Mouse (Mus musculus): ENCODE measurements around the gene Nectin2. TPM values are rescaled to one million over a fixed set of nuclear protein-coding genes. Genes with fewer than 3 reads are reported as not detected.
"Not testable (repeated sequence)": the region's sequence is repeated elsewhere in the genome, so short reads cannot be mapped to it uniquely, and the experiment has no call there.

Nectin2 gene
- polyA plus RNA-seq, 1 experiment, result 74.7 TPM

GRCm38 (mm10) chr7:19688101-19688500 lies 62.2 kb downstream of the Nectin2 start:
- WGBS, result 89% methylated on average over 10 of the region's 10 CpGs
- TF ChIP-seq POLR2A (IDR thresholded peaks at IDR 0.05; ENCODE audit: borderline replicate concordance, extremely low read depth, low read depth, low read length) (no peak), CTCF (IDR thresholded peaks at IDR 0.05; ENCODE audit: insufficient read depth, low read length) (no peak)
- peaks cover 2% of the 10 kb centered on the region for H3K4me1 ChIP-seq (ENCODE audit: control insufficient read depth, insufficient read depth, low read length)
- no peak overlapping the region for H3K4me3 ChIP-seq (replicated peaks; ENCODE audit: extremely low read depth, low read depth, low read length)
- DNase-seq, result no peak

- WGBS, result 58% methylated on average over 8 of the region's 8 CpGs
Measured at GRCm38 (mm10) chr7:19686927-19687583, 63.2 kb downstream of the Nectin2 start.

GRCm38 (mm10) chr7:19686521-19686920 lies 63.8 kb downstream of the Nectin2 start:
- TF ChIP-seq CTCF (IDR thresholded peaks at IDR 0.05; ENCODE audit: insufficient read depth, low read length) (no peak), POLR2A (IDR thresholded peaks at IDR 0.05; ENCODE audit: borderline replicate concordance, extremely low read depth, low read depth, low read length) (no peak)
- Histone ChIP-seq H3K4me3 (replicated peaks; ENCODE audit: extremely low read depth, low read depth, low read length) (no peak overlapping the region), H3K4me1 (ENCODE audit: control insufficient read depth, insufficient read depth, low read length) (no peaks in the 10 kb centered on the region; the same call in 1 of the 2 replicates)
- WGBS, result 78% methylated on average over 6 of the region's 6 CpGs
- DNase-seq, result no peak

More at GRCm38 (mm10) chr7:19686927-19687583, 63.2 kb downstream of the Nectin2 start:
- not testable (repeated sequence) for H3K4me1 ChIP-seq (ENCODE audit: control insufficient read depth, insufficient read depth, low read length); H3K4me3 ChIP-seq (replicated peaks; ENCODE audit: extremely low read depth, low read depth, low read length); DNase-seq

- H3K4me1 ChIP-seq (ENCODE audit: control insufficient read depth, insufficient read depth, low read length), result no peaks in the 10 kb centered on the region; the same call in 1 of the 2 replicates
- WGBS, result 63% methylated on average over 4 of the region's 4 CpGs
- no peak for TF ChIP-seq CTCF (IDR thresholded peaks at IDR 0.05; ENCODE audit: insufficient read depth, low read length)
- no peak for TF ChIP-seq POLR2A (IDR thresholded peaks at IDR 0.05; ENCODE audit: borderline replicate concordance, extremely low read depth, low read depth, low read length)
- no peak overlapping the region for H3K4me3 ChIP-seq (replicated peaks; ENCODE audit: extremely low read depth, low read depth, low read length)
- no peak for DNase-seq
Measured at GRCm38 (mm10) chr7:19685374-19685773, 64.9 kb downstream of the Nectin2 start.

- no peak overlapping the region for H3K4me3 ChIP-seq (replicated peaks; ENCODE audit: extremely low read depth, low read depth, low read length)
- H3K4me1 ChIP-seq (ENCODE audit: control insufficient read depth, insufficient read depth, low read length), result no peaks in the 10 kb centered on the region; the same call in 1 of the 2 replicates
- DNase-seq, result no peak
- TF ChIP-seq CTCF (IDR thresholded peaks at IDR 0.05; ENCODE audit: insufficient read depth, low read length) (no peak), POLR2A (IDR thresholded peaks at IDR 0.05; ENCODE audit: borderline replicate concordance, extremely low read depth, low read depth, low read length) (no peak)
- 78% methylated on average over 6 of the region's 6 CpGs for WGBS
Measured at GRCm38 (mm10) chr7:19683771-19684201, 66.5 kb downstream of the Nectin2 start.

- Histone ChIP-seq H3K4me1 (ENCODE audit: control insufficient read depth, insufficient read depth, low read length) (no peaks in the 10 kb centered on the region; the same call in 1 of the 2 replicates), H3K4me3 (replicated peaks; ENCODE audit: extremely low read depth, low read depth, low read length) (no peak overlapping the region)
- no peak for TF ChIP-seq POLR2A (IDR thresholded peaks at IDR 0.05; ENCODE audit: borderline replicate concordance, extremely low read depth, low read depth, low read length)
- TF ChIP-seq CTCF (IDR thresholded peaks at IDR 0.05; ENCODE audit: insufficient read depth, low read length), result no peak
- WGBS, result 56% methylated on average over 3 of the region's 3 CpGs
- no peak for DNase-seq
Measured at GRCm38 (mm10) chr7:19682979-19683378, 67.3 kb downstream of the Nectin2 start.

- no peak for TF ChIP-seq CTCF (IDR thresholded peaks at IDR 0.05; ENCODE audit: insufficient read depth, low read length)
- no peak for TF ChIP-seq POLR2A (IDR thresholded peaks at IDR 0.05; ENCODE audit: borderline replicate concordance, extremely low read depth, low read depth, low read length)
- H3K4me1 ChIP-seq (ENCODE audit: control insufficient read depth, insufficient read depth, low read length), result no peaks in the 10 kb centered on the region; the same call in 1 of the 2 replicates
- WGBS, result 53% methylated on average over 8 of the region's 8 CpGs
Measured at GRCm38 (mm10) chr7:19681202-19681694, 69.0 kb downstream of the Nectin2 start, which contains the start of the genes Gm44805 and Apoc4. Gene Gm44805, minus strand, starts transcription at chr7:19681423. Gene Apoc4, minus strand, starts transcription at chr7:19681479.

GRCm38 (mm10) chr7:19680702-19681101 lies 69.6 kb downstream of the Nectin2 start:
- WGBS, result 70% methylated on average over 2 of the region's 2 CpGs
- no peak for DNase-seq
- TF ChIP-seq CTCF (IDR thresholded peaks at IDR 0.05; ENCODE audit: insufficient read depth, low read length) (no peak), POLR2A (IDR thresholded peaks at IDR 0.05; ENCODE audit: borderline replicate concordance, extremely low read depth, low read depth, low read length) (no peak)
- no peak overlapping the region for H3K4me3 ChIP-seq (replicated peaks; ENCODE audit: extremely low read depth, low read depth, low read length)
- no peaks in the 10 kb centered on the region; the same call in 1 of the 2 replicates for H3K4me1 ChIP-seq (ENCODE audit: control insufficient read depth, insufficient read depth, low read length)

More at GRCm38 (mm10) chr7:19681202-19681694, 69.0 kb downstream of the Nectin2 start, which contains the start of the genes Gm44805 and Apoc4:
- no peak for DNase-seq
- H3K4me3 ChIP-seq (replicated peaks; ENCODE audit: extremely low read depth, low read depth, low read length), result no peak within 1 kb of the TSS

- Histone ChIP-seq H3K4me1 (ENCODE audit: control insufficient read depth, insufficient read depth, low read length) (no peaks in the 10 kb centered on the region; the same call in 1 of the 2 replicates), H3K4me3 (replicated peaks; ENCODE audit: extremely low read depth, low read depth, low read length) (no peak overlapping the region)
- DNase-seq, result no peak
- WGBS, result 92% methylated on average over 3 of the region's 3 CpGs
- no peak for TF ChIP-seq CTCF (IDR thresholded peaks at IDR 0.05; ENCODE audit: insufficient read depth, low read length)
- no peak for TF ChIP-seq POLR2A (IDR thresholded peaks at IDR 0.05; ENCODE audit: borderline replicate concordance, extremely low read depth, low read depth, low read length)
Measured at GRCm38 (mm10) chr7:19678901-19679300, 71.4 kb downstream of the Nectin2 start.

- no peaks in the 10 kb centered on the region for H3K4me1 ChIP-seq (ENCODE audit: control insufficient read depth, insufficient read depth, low read length)
- no peak for TF ChIP-seq CTCF (IDR thresholded peaks at IDR 0.05; ENCODE audit: insufficient read depth, low read length)
- no peak for TF ChIP-seq POLR2A (IDR thresholded peaks at IDR 0.05; ENCODE audit: borderline replicate concordance, extremely low read depth, low read depth, low read length)
- H3K4me3 ChIP-seq (replicated peaks; ENCODE audit: extremely low read depth, low read depth, low read length), result no peak within 1 kb of the TSS
- 66% methylated on average over 8 of the region's 8 CpGs for WGBS
- DNase-seq, result no peak
Measured at GRCm38 (mm10) chr7:19677872-19678271, 72.4 kb downstream of the Nectin2 start, which contains the start of gene Apoc2. Gene Apoc2, minus strand, starts transcription at chr7:19677941.

Data from lung, adult 2 months (tissue).